In the genomic region with DNA sequence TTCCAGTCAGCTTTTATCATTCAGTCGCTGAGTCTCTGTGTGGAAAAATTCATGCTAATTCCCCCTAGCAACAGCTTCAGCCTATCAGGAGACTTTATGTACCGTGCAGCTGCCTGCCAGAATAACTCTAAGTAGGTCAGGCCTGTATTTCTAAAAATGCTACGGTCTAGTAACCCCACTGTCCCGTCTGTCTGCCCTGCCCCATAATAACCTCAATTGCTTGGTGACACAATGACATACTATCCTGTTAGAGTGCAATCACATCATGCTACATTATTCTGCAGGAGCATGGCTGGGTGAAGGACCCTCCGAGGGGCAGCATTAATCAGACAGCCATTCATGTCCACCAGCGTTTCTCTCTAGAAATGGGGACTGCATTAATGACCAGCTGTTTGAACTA, we compare ENCODE assay signal across 8 mouse cellular contexts.
DNase-seq lines count a peak whose midpoint lies in the region; ATAC-seq and TF ChIP-seq lines count a peak whose summit lies in the region.

No protein-coding gene starts in this region.

- H3K9ac ChIP-seq in embryonic facial prominence, embryonic 12.5 days = no peak overlapping the region
- no peak overlapping the region for H3K9ac ChIP-seq in heart, embryonic 12.5 days
- H3K9ac ChIP-seq in limb, embryonic 14.5 days (ENCODE audit: low read depth, low read length, severe bottlenecking) = no peak overlapping the region

- H3K4me1 ChIP-seq in embryonic facial prominence, embryonic 12.5 days = peaks cover 42% of the 10 kb centered on the region
- peaks cover 49% of the 10 kb centered on the region for H3K4me1 ChIP-seq in heart, embryonic 12.5 days (replicated peaks)
- peaks cover 35% of the 10 kb centered on the region for H3K4me1 ChIP-seq in limb, embryonic 14.5 days (ENCODE audit: control insufficient read depth, insufficient read depth, low read length)

- TF ChIP-seq POLR2A in limb, embryonic 14.5 days (IDR thresholded peaks at IDR 0.05; ENCODE audit: borderline replicate concordance, extremely low read depth, insufficient read depth, insufficient read length) = no peak

- peak overlapping the region; percentile 98 for H3K27ac ChIP-seq in embryonic facial prominence, embryonic 12.5 days
- H3K27ac ChIP-seq in heart, embryonic 12.5 days (ENCODE audit: poor library complexity, severe bottlenecking) = peak overlapping the region; percentile 41; the same call in 1 of the 2 replicates
- peak overlapping the region; percentile 58; the same call in 1 of the 2 replicates for H3K27ac ChIP-seq in limb, embryonic 14.5 days (replicated peaks; ENCODE audit: low read depth, low read length)

- H3K27me3 ChIP-seq in embryonic facial prominence, embryonic 12.5 days = no peaks in the 10 kb centered on the region
- no peaks in the 10 kb centered on the region for H3K27me3 ChIP-seq in heart, embryonic 12.5 days (replicated peaks)
- no peaks in the 10 kb centered on the region for H3K27me3 ChIP-seq in limb, embryonic 14.5 days (ENCODE audit: control insufficient read depth, insufficient read depth, low read length)

- 8% methylated on average over 6 of the region's 6 CpGs for WGBS in embryonic facial prominence, embryonic 12.5 days
- WGBS in heart, embryonic 12.5 days = 24% methylated on average over 6 of the region's 6 CpGs
- 10% methylated on average over 6 of the region's 6 CpGs for WGBS in limb, embryonic 14.5 days

- no peaks in the 10 kb centered on the region for H3K36me3 ChIP-seq in embryonic facial prominence, embryonic 12.5 days
- H3K36me3 ChIP-seq in heart, embryonic 12.5 days = no peaks in the 10 kb centered on the region
- H3K36me3 ChIP-seq in limb, embryonic 14.5 days (ENCODE audit: control insufficient read depth, insufficient read depth, low read length) = no peaks in the 10 kb centered on the region

- H3K9me3 ChIP-seq in embryonic facial prominence, embryonic 12.5 days = no peaks in the 10 kb centered on the region
- H3K9me3 ChIP-seq in heart, embryonic 12.5 days (replicated peaks) = no peaks in the 10 kb centered on the region
- no peaks in the 10 kb centered on the region for H3K9me3 ChIP-seq in limb, embryonic 14.5 days (ENCODE audit: control insufficient read depth, low read length)

- H3K4me2 ChIP-seq in embryonic facial prominence, embryonic 12.5 days (replicated peaks) = peak overlapping the region; percentile 53
- peak overlapping the region; percentile 14 for H3K4me2 ChIP-seq in heart, embryonic 12.5 days
- H3K4me2 ChIP-seq in limb, embryonic 14.5 days (replicated peaks; ENCODE audit: low read depth, low read length, severe bottlenecking) = peak overlapping the region; percentile 55

- ATAC-seq in embryonic facial prominence, embryonic 12.5 days (ENCODE audit: insufficient number of reproducible peaks, insufficient read depth, low FRiP score, low TSS enrichment) = peak; percentile 72; the same call in 1 of the 2 replicates
- ATAC-seq in heart, embryonic 12.5 days (ENCODE audit: insufficient number of reproducible peaks, low FRiP score) = no peak
- peak; percentile 19; the same call in 1 of the 2 replicates for ATAC-seq in limb, embryonic 14.5 days (ENCODE audit: low FRiP score, low read depth)

- DNase-seq in adrenal gland, adult (ENCODE audit: inconsistent age in 2 of 2, low spot score in 1 of 2) = peak; percentile 43 to 77
- DNase-seq in adrenal gland, postnatal 25 days = no peak
- DNase-seq in kidney, postnatal 10 days = peak; percentile 66
- DNase-seq in limb, embryonic 14.5 days (ENCODE audit: low spot score) = peak; percentile 65
- DNase-seq in right cerebral cortex, postnatal 14 days = peak; percentile 26
- DNase-seq in ovary, postnatal 14 days (ENCODE audit: low spot score) = no peak

- H3K4me3 ChIP-seq in embryonic facial prominence, embryonic 12.5 days = no peak overlapping the region
- H3K4me3 ChIP-seq in heart, embryonic 12.5 days = no peak overlapping the region
- H3K4me3 ChIP-seq in limb, embryonic 14.5 days (replicated peaks; ENCODE audit: low read length) = no peak overlapping the region

Comparison
In these comparisons a context has a peak if more than half of its experiments do, and no peak if none do; other contexts are left out.
1. DNase-seq: peak in adrenal gland, adult (2 of 2), kidney, postnatal 10 days (single experiment), limb, embryonic 14.5 days (single experiment) and right cerebral cortex, postnatal 14 days (single experiment); none in adrenal gland, postnatal 25 days (single experiment) and ovary, postnatal 14 days (single experiment).
2. H3K27ac ChIP-seq: peak in every context shown above with its lines; median percentile 98 in embryonic facial prominence, embryonic 12.5 days; 58 in limb, embryonic 14.5 days; 41 in heart, embryonic 12.5 days.
3. Peak in every context shown above with its lines, with median percentiles within 50 percentile points of each other: H3K4me2 ChIP-seq.